Mouse (Mus musculus): Measurements from ENCODE around the gene Bmt2. TPM values are rescaled to one million over a fixed set of nuclear protein-coding genes. Genes with fewer than 3 reads are reported as not detected.

The Bmt2 gene
- 1 to 10 TPM; 7.9 to 9.1 TPM for total RNA-seq (2021)
- long read RNA-seq, experiment 1, full-length matches to known transcripts: 4 of 8 reads
- long read RNA-seq, experiment 1, partial matches to known transcripts: 0 of 8 reads
- long read RNA-seq, experiment 1, other reads (novel, unspliced or antisense): 4 of 8 reads
- long read RNA-seq, experiment 2, full-length matches to known transcripts: 9 of 11 reads
- long read RNA-seq, experiment 2, partial matches to known transcripts: 2 of 11 reads
- long read RNA-seq, experiment 2, other reads (novel, unspliced or antisense): 0 of 11 reads

GRCm38 (mm10) chr6:13677818-13678282 lies at the start of gene Bmt2:
Bmt2 (minus strand) TSS chr6:13677966.
- peak; percentile 99 for DNase-seq

GRCm38 (mm10) chr6:13722166-13722565 lies 44.4 kb upstream of the Bmt2 start:
- DNase-seq: no peak

- DNase-seq: no peak
Observed at GRCm38 (mm10) chr6:13714867-13715266, 37.1 kb upstream of the Bmt2 start.

- no peak for DNase-seq
Observed at GRCm38 (mm10) chr6:13696882-13697281, 19.1 kb upstream of the Bmt2 start.

GRCm38 (mm10) chr6:13695103-13695845 lies 17.5 kb upstream of the Bmt2 start:
- DNase-seq: no peak

GRCm38 (mm10) chr6:13691657-13692294 lies 14.0 kb upstream of the Bmt2 start:
- no peak for DNase-seq

DNA sequence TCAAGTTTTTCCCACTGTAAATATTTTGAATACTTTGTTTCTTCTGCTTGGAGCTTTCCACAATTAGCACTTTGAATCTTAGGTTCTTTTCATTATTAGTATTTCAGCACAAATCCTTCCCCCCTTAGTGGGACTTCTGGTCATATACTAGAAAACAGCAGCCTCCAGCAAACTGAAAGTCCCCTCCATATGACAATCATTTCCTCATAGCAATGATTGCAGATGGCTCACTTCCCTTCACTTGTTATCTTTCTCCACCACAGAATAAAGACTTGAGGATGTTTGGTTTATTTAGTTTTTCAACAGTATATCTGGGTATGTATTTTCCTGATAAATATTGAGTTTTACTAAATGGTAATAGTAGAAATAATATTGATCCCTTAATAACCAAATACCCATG lies 12.6 kb upstream of the Bmt2 start:
- DNase-seq: no peak

DNA sequence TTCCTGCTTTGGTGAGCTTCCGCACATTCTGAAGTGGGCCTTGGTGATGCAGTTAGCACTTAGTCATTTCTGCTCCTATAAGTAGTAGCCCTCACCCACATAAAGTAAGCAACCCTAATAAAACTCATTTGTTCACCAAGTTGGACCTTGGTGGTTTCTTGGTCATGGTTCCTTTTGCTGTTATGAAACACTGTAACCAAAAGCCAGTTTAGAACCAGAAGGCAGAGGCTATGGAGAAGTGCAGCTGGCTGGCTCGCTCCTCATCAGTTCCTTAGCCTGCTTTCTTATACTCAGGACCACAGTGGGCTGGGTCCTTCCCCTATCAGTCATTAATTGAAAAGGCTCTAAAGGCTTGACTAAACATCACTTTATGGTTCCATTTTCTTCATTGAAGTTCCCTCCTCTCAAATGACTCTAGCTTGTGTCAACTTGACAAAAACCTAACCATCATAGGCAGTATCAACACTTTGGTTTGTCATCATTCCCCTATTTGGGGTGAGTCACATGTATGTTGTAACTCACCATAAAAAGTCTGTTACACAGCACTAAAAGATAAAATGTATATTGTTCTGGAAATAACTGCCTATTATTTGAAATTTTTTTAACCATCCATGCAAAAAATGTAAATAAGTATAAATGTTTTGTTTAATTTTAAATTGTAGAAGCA lies 6.3 kb upstream of the Bmt2 start:
- no peak for DNase-seq

DNA sequence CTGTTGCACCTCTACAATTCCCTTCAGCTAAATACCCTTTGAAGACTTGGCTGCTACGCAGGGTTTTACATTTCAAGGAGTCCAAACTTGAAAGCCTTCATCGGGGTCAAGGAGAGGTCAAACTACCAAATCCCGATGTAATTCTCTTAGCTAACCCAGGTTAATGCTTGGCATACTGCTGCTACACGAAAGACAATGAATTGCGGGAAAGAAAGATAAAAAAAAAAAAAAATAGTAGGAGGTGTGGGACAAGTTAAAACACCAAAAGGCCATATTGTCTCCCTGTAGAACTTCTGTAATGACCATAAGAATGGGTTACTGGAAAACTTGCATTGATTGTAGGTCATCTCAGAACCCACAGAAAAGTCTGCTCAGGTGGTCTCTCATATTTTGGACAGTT lies 583 bp upstream of the Bmt2 start:
- DNase-seq: no peak

DNA sequence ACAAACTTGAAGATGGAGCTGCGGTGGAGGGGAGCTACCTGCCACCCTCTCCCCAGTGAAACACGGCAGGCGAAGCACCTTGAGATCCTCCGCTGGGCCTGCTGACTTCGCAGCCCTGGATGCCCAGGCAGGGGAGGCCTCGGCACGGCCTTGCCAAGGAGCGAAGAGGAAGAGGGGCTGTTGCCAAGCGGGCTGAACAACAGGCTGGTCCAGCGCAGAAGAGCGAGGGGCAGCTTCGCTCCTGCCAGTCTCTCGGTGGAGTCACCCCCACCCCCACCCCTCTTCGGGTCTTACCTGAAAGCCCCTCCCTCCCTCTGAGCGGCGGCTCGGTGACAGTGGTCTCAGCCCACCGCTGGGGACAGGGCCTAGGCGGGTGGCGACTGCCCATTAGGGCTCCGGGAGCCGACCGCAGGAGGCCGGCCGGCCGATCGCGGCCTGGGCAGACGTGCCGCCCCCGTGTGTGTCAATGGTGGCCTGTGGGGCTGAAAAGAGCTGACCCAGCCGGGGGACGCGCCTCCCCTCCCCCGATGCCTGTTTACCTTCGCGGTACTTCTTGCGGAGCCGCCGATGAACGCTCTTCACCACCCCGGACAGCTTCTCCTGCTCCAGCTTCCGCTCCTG lies 515 bp downstream of the Bmt2 start:
- DNase-seq: peak; percentile 53

- DNase-seq: no peak
Observed at GRCm38 (mm10) chr6:13676196-13676595, 1.6 kb downstream of the Bmt2 start.

DNA sequence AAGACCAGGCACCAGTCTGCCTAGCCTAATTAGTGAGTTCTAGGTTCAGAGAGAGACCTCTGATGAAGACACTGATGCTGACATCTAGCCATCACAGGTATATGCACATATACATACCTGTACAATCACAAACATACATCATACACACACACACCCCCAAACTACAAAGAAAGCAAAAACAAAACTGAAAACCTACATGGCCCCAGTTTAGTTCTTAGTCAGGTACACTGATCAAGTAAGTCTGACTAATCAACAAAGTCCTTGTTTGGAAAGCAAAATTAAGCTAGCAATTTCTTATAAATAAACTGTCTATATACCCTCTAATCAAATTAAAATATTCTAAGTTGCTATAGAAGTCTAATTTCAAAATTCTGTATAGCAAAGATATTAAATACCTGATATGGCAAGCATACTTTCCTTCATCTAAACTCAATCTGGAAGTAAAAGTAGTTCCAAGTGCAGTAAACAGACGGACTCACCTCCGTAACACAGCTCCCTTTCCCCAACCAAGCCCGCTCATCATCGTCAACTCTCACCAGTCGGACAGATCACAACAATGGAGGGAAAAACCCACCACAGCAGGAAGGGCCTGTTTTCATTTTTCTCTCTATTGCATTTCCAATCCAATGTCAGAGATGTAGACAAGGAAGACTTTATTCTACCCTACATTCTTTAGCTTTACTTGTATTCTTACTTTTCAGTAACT lies 3.0 kb downstream of the Bmt2 start:
- no peak for DNase-seq

DNA sequence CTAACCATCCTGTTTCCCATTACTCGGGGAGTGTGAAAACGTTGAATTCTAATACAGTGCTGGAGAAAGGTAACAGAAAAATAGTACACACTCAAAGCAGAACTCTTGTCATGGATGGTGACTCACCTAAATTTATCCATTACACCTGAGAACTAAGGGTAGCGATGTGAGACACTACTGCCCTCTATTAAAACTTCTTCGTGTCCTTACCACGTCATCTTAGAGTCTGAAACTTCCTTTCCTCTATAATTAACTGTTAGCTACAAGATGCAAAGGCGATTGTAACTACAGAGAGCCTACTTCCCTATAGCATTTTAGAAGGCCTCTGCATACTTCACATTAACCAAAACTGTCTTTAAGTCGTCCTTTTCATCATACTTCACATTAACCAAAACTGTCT lies 12.1 kb downstream of the Bmt2 start:
- no peak for DNase-seq

DNA sequence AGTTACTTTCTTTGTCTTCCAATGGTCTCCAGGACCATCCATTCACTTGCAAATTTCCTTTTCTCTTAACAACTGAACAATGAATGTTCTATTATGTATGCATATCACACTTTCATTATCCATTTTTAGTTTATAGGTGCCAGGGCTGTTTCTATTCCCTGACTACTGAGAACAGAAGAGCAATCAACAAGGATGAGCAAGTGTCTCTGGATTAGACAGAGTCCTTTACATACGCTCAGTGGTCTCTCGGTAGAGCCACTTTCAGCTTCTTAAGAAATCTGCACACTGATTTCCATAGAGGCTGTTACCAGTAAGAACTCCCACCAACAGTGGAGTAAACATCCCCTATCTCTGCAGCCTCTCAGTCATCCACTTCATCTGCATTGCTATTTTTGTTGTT lies 19.8 kb downstream of the Bmt2 start:
- no peak for DNase-seq

GRCm38 (mm10) chr6:13654081-13654480 lies 23.7 kb downstream of the Bmt2 start:
- DNase-seq: no peak

GRCm38 (mm10) chr6:13652284-13652683 lies 25.5 kb downstream of the Bmt2 start:
- DNase-seq: no peak

DNA sequence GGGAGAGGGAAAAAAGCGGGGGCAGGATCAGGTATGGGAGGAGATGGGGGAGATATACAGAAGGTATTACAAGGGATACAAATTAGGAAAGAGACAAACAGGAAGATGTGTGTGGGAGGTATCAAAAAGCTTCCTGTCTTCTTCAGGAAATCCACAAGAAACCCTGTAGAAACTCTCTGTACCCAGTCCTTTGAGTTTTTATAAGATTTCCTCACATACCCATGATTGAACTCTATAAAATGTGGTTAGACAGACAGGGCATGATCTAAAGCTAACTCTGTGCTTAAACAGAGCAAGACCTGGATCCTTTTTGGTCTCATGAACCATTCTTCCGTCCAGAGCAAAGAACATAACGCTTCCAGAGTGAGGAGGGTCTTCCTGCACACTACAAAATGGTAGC lies 26.9 kb downstream of the Bmt2 start:
- no peak for DNase-seq

- no peak for DNase-seq
Observed at GRCm38 (mm10) chr6:13648305-13648704, 29.5 kb downstream of the Bmt2 start.

- no peak for DNase-seq
Observed at GRCm38 (mm10) chr6:13636582-13636989, 41.2 kb downstream of the Bmt2 start.

GRCm38 (mm10) chr6:13632571-13632970 lies 45.2 kb downstream of the Bmt2 start:
- DNase-seq: no peak

DNA sequence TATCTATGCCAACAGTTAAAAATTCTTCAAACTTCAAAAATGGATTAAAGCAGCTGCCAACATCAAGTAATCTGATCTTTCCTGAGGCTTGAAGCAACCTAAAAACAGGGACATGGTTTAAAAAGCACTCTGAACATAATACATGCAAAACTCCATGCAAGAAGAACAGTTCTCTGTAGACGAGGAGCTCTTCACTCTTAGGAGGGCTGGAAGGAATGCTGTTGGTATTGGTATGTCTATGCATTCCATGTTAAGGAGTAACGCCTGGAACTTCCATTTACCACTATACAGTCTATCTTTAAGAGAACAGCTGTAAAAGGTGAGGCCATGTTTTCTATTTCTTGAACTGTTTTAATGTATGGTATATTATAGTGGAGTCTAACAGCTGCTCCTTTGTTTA lies 47.2 kb downstream of the Bmt2 start:
- no peak for DNase-seq

DNA sequence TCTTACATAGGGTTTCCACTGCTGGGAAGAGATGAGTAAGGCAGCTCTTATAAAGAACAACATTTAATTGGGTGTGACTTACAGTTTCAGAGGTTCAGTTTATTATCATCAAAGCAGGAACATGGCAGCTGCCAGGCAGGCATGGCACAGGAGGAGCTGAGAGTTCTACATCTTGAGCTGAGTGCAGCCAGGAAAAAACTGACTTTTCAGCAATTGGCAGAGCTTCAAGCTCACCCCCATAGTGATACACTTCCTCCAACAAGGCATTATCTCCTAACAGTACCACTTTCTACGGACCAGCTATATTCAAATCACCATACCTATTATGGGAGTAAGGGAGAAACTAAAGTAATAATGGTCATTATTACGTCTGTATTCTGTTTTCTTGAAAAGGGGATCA lies 58.1 kb downstream of the Bmt2 start:
- no peak for DNase-seq
